Mouse (Mus musculus) Muller cell, postnatal 12 days (primary cell): Measurements from ENCODE around the gene Gria3.

ENCODE experiments used
- DNase-seq: peaks from one replicate; pipeline ENCODE4 v3.0.0-alpha.2; 2015; ENCODE audit errors: inconsistent ontology term

Gria3 gene

GRCm38 (mm10) chrX:41573079-41573478, 172.4 kb downstream of the Gria3 start:
- DNase-seq = no peak

GRCm38 (mm10) chrX:41578797-41579196, 178.1 kb downstream of the Gria3 start:
- no peak for DNase-seq

- no peak for DNase-seq
Observed at GRCm38 (mm10) chrX:41587692-41588091, 187.0 kb downstream of the Gria3 start.

- DNase-seq = no peak
Observed at GRCm38 (mm10) chrX:41607181-41607580, 206.5 kb downstream of the Gria3 start.

GRCm38 (mm10) chrX:41614920-41615319, 214.3 kb downstream of the Gria3 start:
- no peak for DNase-seq

GRCm38 (mm10) chrX:41616928-41617327, 216.3 kb downstream of the Gria3 start:
- no peak for DNase-seq

GRCm38 (mm10) chrX:41618396-41618795, 217.7 kb downstream of the Gria3 start:
- DNase-seq = no peak

- DNase-seq = no peak
Observed at GRCm38 (mm10) chrX:41633576-41633975, 232.9 kb downstream of the Gria3 start.

GRCm38 (mm10) chrX:41644954-41645353, 244.3 kb downstream of the Gria3 start:
- DNase-seq = no peak

- no peak for DNase-seq
Observed at GRCm38 (mm10) chrX:41657791-41658190, 257.1 kb downstream of the Gria3 start.

- DNase-seq = no peak
Observed at GRCm38 (mm10) chrX:41688869-41689268, 288.2 kb downstream of the Gria3 start.

GRCm38 (mm10) chrX:41692076-41692475, 291.4 kb downstream of the Gria3 start:
- DNase-seq = peak; percentile 57
